9 mouse cellular contexts compared by ENCODE assay signal in genomic region chr4:56989431-56990214, GRCm38 (mm10). TPM values are rescaled to one million over a fixed set of nuclear protein-coding genes. Genes with fewer than 3 reads are reported as not detected.
DNase-seq lines count a peak whose midpoint lies in the region; ATAC-seq lines count a peak whose summit lies in the region.
"Had no signal": no experiment of that assay in that cellular context is flagged by ENCODE, and none has a peak within 500 bp of the region (broad histone marks: within the 10 kb centered on the region; RNA-seq: fewer than 3 reads in every experiment).

No protein-coding gene starts in this region.

- H3K27ac ChIP-seq in forebrain, embryonic 12.5 days = peak overlapping the region; percentile 69
- H3K27ac ChIP-seq in neural tube, embryonic 13.5 days (replicated peaks) = peak overlapping the region; percentile 82

- peak overlapping the region; percentile 80 for H3K9ac ChIP-seq in forebrain, embryonic 12.5 days
- H3K9ac ChIP-seq in neural tube, embryonic 13.5 days = peak overlapping the region; percentile 89

- peak; percentile 75 for ATAC-seq in frontal cortex, adult (ENCODE audit: low TSS enrichment)
- peak; percentile 75 for ATAC-seq in forebrain, embryonic 12.5 days (ENCODE audit: low FRiP score)
- ATAC-seq in neural tube, embryonic 13.5 days (ENCODE audit: low read depth) = peak; percentile 85

- H3K36me3 ChIP-seq in forebrain, embryonic 12.5 days (replicated peaks) = no peaks in the 10 kb centered on the region
- no peaks in the 10 kb centered on the region for H3K36me3 ChIP-seq in neural tube, embryonic 13.5 days

- no peaks in the 10 kb centered on the region for H3K9me3 ChIP-seq in forebrain, embryonic 12.5 days
- no peaks in the 10 kb centered on the region for H3K9me3 ChIP-seq in neural tube, embryonic 13.5 days

- peak overlapping the region; percentile 72 for H3K4me3 ChIP-seq in forebrain, embryonic 12.5 days (replicated peaks)
- peak overlapping the region; percentile 75 for H3K4me3 ChIP-seq in neural tube, embryonic 13.5 days
- H3K4me3 ChIP-seq: erythroblast, embryonic 14.5 days had no signal

- H3K4me1 ChIP-seq in forebrain, embryonic 12.5 days = peaks cover 8% of the 10 kb centered on the region; the same call in 1 of the 2 replicates
- peaks cover 20% of the 10 kb centered on the region for H3K4me1 ChIP-seq in neural tube, embryonic 13.5 days (replicated peaks)

- under 1% methylated on average over 45 of the region's 45 CpGs for WGBS in forebrain, embryonic 12.5 days
- 2% methylated on average over 45 of the region's 45 CpGs for WGBS in neural tube, embryonic 13.5 days

- DNase-seq in frontal cortex, postnatal 25 days (ENCODE audit: low spot score in 2 of 2) = no peak
- peak; percentile 93 for DNase-seq in brain, adult 2 months (ENCODE audit: low read depth, low spot score)
- DNase-seq in left cerebral cortex, postnatal 10 days (ENCODE audit: extremely low spot score in 1 of 2, low spot score in 2 of 2) = peak; percentile 30 to 51
- DNase-seq in urinary bladder, postnatal 10 days (ENCODE audit: low spot score) = no peak
- DNase-seq in gastrocnemius, postnatal 10 days = no peak

- H3K27me3 ChIP-seq in forebrain, embryonic 12.5 days = peaks cover 36% of the 10 kb centered on the region
- H3K27me3 ChIP-seq in neural tube, embryonic 13.5 days = peaks cover 10% of the 10 kb centered on the region

- intact Hi-C loops in left cerebral cortex, postnatal 10 days (cut with DNase I) = no loop called here

- peak overlapping the region; percentile 94 for H3K4me2 ChIP-seq in forebrain, embryonic 12.5 days
- H3K4me2 ChIP-seq in neural tube, embryonic 13.5 days = peak overlapping the region; percentile 89

RNA-seq across cellular contexts. Expression of gene Frrs1l, which starts 0.6 kb away (rescaled TPM):
- 9.7 and 10.2 TPM in 2 replicates for polyA plus RNA-seq in forebrain, embryonic 12.5 days (2016; fragmentation: Nextera tagmentation; extraction: Ambion mirVana)
- total RNA-seq in left cerebral cortex, postnatal 10 days (2021) = 100 to 1,000 TPM; 107 to 121 TPM
- polyA plus RNA-seq in neural tube, embryonic 13.5 days (2015; fragmentation: Nextera tagmentation; extraction: Ambion mirVana) = 13.8 and 15.1 TPM in 2 replicates
- total RNA-seq in gastrocnemius, postnatal 10 days (2021) = under 1 TPM; 0.12 to 0.34 TPM
- polyA plus RNA-seq: erythroblast, embryonic 14.5 days had no signal

RNA-seq across cellular contexts. Expression of gene Tmem245, which starts 42.4 kb away (rescaled TPM):
- 12.7 and 12.8 TPM in 2 replicates for polyA plus RNA-seq in forebrain, embryonic 12.5 days (2016; fragmentation: Nextera tagmentation; extraction: Ambion mirVana)
- 10 to 100 TPM; 31.6 to 36.4 TPM for total RNA-seq in left cerebral cortex, postnatal 10 days (2021)
- polyA plus RNA-seq in neural tube, embryonic 13.5 days (2015; fragmentation: Nextera tagmentation; extraction: Ambion mirVana) = 6.4 and 7.3 TPM in 2 replicates
- total RNA-seq in gastrocnemius, postnatal 10 days (2021) = 10 to 100 TPM; 22.7 to 23.9 TPM

Comparison
In these comparisons a context has a peak if more than half of its experiments do, and no peak if none do; other contexts are left out.
1. DNase-seq: peak in brain, adult 2 months (single experiment) and left cerebral cortex, postnatal 10 days (2 of 2); none in frontal cortex, postnatal 25 days (0 of 2), urinary bladder, postnatal 10 days (single experiment) and gastrocnemius, postnatal 10 days (single experiment).
2. RNA of gene Frrs1l, which starts 0.6 kb away (total RNA-seq): 107 to 121 TPM in left cerebral cortex, postnatal 10 days; 0.12 to 0.34 TPM in gastrocnemius, postnatal 10 days; every median in the first group is over 10 times any median in the second.
3. Peak in every context shown above with its lines, with median percentiles within 50 percentile points of each other: ATAC-seq.